Mouse (Mus musculus): ENCODE results near the gene Wnt7b. TPM values are rescaled to one million over a fixed set of nuclear protein-coding genes. Genes with fewer than 3 reads are reported as not detected.

Gene Wnt7b
- polyA plus RNA-seq, 1 experiment, result 3.4 TPM

DNA sequence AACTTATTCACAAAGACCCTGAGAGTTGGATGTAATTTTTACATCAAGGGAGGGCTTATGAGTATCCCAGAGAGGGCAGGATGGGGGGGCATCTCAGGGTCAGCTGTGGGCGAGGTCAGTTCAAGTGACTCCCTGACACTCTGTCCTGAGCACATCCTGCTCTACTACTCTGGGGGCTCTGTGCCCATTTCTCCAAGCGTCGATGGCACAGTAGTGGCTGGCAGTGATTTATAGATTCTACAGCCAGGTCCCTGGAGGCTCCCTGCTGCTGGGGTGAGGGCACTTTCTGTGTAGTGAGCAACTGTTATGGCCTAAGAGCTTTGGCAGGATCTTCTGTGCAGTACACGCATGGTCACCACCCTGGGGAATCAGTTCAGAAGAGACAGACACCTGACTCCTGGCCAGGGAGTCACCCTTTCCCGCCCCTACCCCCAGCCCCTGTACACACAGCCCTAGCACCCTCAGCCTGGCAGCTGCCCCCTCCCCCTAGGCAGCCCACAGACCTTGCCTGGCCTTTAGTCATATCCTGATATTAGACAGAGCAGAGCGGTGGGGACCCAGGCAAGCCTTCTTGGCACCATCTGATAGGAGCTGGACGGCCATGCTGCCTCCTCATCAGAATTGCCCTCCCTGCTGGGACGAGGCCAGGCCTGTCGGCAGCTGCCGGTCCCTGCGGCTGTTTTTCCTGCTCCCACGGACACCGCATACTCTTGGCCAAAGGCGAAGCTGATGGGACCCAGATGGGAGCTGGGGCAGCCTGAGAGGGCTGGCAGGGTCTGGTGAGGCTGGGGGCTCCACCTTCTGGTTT lies 77.0 kb downstream of the Wnt7b start:
- H3K4me1 ChIP-seq (replicated peaks; ENCODE audit: control insufficient read depth, insufficient read depth, low read length), result no peaks in the 10 kb centered on the region
- DNase-seq, result no peak

DNA sequence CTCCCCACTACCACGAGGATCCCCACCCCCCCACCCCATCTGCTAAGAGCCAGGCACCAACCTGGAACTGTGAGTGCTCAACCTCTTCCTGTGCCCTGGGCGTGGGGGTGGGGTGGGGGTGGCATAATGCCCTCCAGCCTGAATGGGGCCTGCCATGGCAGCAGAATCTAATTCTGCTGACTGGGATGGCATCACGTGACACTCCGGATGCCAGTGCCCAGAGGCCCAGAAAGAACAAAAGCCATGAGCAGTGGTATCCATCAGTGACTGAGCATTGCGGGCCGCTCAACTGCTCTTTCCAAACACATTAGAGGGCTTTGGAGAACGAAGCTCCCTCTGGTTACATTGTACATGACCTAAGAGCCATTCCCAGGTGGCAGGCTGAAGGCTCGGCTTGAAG lies 79.1 kb downstream of the Wnt7b start, which contains the start of gene 7530416G11Rik:
Gene 7530416G11Rik, minus strand, starts transcription at position 101 of the 400 bp plus-strand sequence.
- Histone ChIP-seq H3K36me3 (ENCODE audit: control insufficient read depth, insufficient read depth, low read length) (no peaks in the 10 kb centered on the region), H3K4me3 (ENCODE audit: control insufficient read depth, insufficient read depth, low read length) (no peak within 1 kb of the TSS), H3K27ac (ENCODE audit: control insufficient read depth, insufficient read depth, low read length) (no peak within 1 kb of the TSS), H3K4me1 (replicated peaks; ENCODE audit: control insufficient read depth, insufficient read depth, low read length) (no peaks in the 10 kb centered on the region), H3K27me3 (ENCODE audit: control insufficient read depth, insufficient read depth, low read length) (no peaks in the 10 kb centered on the region)
- 83% methylated on average over 8 of the region's 8 CpGs for WGBS
- no peak for DNase-seq
- no peak for TF ChIP-seq POLR2A (IDR thresholded peaks at IDR 0.05; ENCODE audit: control insufficient read depth, extremely low read depth, insufficient read depth, low read length, poor library complexity)
- TF ChIP-seq CTCF (IDR thresholded peaks at IDR 0.05; ENCODE audit: borderline replicate concordance, control insufficient read depth, extremely low read depth, insufficient read depth, low read length, poor library complexity), result no peak

More for the DNA sequence above, 77.0 kb downstream of the Wnt7b start:
- H3K4me3 ChIP-seq (ENCODE audit: control insufficient read depth, insufficient read depth, low read length), result no peak overlapping the region
- WGBS, result 82% methylated on average over 14 of the region's 14 CpGs
- no peaks in the 10 kb centered on the region for H3K27me3 ChIP-seq (ENCODE audit: control insufficient read depth, insufficient read depth, low read length)
- H3K27ac ChIP-seq (ENCODE audit: control insufficient read depth, insufficient read depth, low read length), result no peak overlapping the region
- H3K36me3 ChIP-seq (ENCODE audit: control insufficient read depth, insufficient read depth, low read length), result no peaks in the 10 kb centered on the region
- no peak for TF ChIP-seq POLR2A (IDR thresholded peaks at IDR 0.05; ENCODE audit: control insufficient read depth, extremely low read depth, insufficient read depth, low read length, poor library complexity)
- no peak for TF ChIP-seq CTCF (IDR thresholded peaks at IDR 0.05; ENCODE audit: borderline replicate concordance, control insufficient read depth, extremely low read depth, insufficient read depth, low read length, poor library complexity)

DNA sequence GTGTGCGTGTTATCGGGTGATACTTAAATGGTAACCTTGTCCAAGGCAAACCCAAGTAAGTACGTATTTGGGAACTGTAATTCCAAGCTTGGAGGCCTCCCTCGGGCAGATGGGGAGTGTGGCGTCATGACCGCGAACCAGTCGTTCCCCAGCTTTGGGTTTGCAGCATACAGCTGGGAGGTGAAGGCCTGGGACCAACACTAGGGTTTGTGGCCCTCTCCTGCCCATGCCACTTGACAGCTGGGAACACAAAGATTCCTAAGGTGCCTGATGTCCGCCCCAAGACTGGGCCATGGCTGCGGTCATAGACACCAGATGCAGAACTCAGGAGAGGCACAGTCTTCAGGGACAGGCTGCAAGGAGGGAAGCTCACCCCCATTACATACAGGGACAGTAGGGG lies 82.0 kb downstream of the Wnt7b start:
- WGBS, result 91% methylated on average over 10 of the region's 10 CpGs
- Histone ChIP-seq H3K27ac (ENCODE audit: control insufficient read depth, insufficient read depth, low read length) (no peak overlapping the region), H3K4me1 (replicated peaks; ENCODE audit: control insufficient read depth, insufficient read depth, low read length) (no peaks in the 10 kb centered on the region), H3K4me3 (ENCODE audit: control insufficient read depth, insufficient read depth, low read length) (no peak overlapping the region), H3K27me3 (ENCODE audit: control insufficient read depth, insufficient read depth, low read length) (no peaks in the 10 kb centered on the region), H3K36me3 (ENCODE audit: control insufficient read depth, insufficient read depth, low read length) (no peaks in the 10 kb centered on the region)
- TF ChIP-seq POLR2A (IDR thresholded peaks at IDR 0.05; ENCODE audit: control insufficient read depth, extremely low read depth, insufficient read depth, low read length, poor library complexity) (no peak), CTCF (IDR thresholded peaks at IDR 0.05; ENCODE audit: borderline replicate concordance, control insufficient read depth, extremely low read depth, insufficient read depth, low read length, poor library complexity) (no peak)
- DNase-seq, result no peak

DNA sequence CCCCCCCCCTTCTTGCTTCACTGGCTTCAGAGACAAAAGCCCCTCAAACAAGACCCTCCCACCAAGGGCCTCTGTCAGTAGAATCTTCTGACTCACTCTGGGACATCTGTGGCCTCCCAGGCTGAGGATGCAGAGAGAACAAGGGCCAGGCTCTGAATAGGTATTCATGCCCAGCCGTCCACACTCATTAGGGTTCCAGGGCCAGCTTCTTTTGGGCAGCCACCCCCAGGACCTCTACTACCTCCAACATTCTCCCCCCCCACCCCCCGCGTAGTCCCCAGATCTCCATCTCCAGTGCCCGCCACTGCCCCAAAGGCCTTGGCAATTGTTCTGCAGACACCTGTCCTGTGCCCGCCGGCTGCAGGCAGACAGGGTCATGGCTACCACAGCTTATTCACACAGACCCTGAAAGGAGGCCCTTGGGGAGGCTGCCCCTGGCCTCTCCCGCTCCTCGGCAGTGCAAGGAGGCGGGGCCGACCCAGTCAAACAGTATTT lies 84.2 kb downstream of the Wnt7b start:
- H3K4me1 ChIP-seq (replicated peaks; ENCODE audit: control insufficient read depth, insufficient read depth, low read length), result no peaks in the 10 kb centered on the region
- DNase-seq, result no peak
- H3K27ac ChIP-seq (ENCODE audit: control insufficient read depth, insufficient read depth, low read length), result no peak overlapping the region
- no peaks in the 10 kb centered on the region for H3K36me3 ChIP-seq (ENCODE audit: control insufficient read depth, insufficient read depth, low read length)
- H3K4me3 ChIP-seq (ENCODE audit: control insufficient read depth, insufficient read depth, low read length), result no peak overlapping the region
- H3K27me3 ChIP-seq (ENCODE audit: control insufficient read depth, insufficient read depth, low read length), result no peaks in the 10 kb centered on the region
- 81% methylated on average over 10 of the region's 10 CpGs for WGBS
- TF ChIP-seq POLR2A (IDR thresholded peaks at IDR 0.05; ENCODE audit: control insufficient read depth, extremely low read depth, insufficient read depth, low read length, poor library complexity) (no peak), CTCF (IDR thresholded peaks at IDR 0.05; ENCODE audit: borderline replicate concordance, control insufficient read depth, extremely low read depth, insufficient read depth, low read length, poor library complexity) (no peak)

DNA sequence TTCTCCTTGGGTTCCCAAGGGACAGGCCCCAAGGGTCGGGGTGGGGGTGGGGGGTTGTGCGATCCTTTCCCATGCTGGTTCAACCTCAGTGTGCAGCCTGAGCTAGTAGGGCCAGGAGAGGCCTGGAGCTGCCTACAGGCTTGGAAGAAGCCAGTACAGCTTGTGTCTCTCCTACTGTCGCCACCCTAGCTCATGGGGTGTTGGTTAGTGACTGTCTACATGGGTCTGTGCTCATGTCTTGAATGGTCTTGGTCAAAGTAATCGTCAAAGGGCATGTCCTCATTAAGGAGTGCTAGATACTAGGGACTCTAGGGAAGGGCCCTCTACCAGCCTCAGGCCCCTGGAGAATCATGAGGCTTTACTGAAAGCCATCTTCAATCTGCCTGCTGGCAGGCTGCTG lies 84.7 kb downstream of the Wnt7b start:
- Histone ChIP-seq H3K4me3 (ENCODE audit: control insufficient read depth, insufficient read depth, low read length) (no peak overlapping the region), H3K4me1 (replicated peaks; ENCODE audit: control insufficient read depth, insufficient read depth, low read length) (no peaks in the 10 kb centered on the region), H3K27ac (ENCODE audit: control insufficient read depth, insufficient read depth, low read length) (no peak overlapping the region), H3K27me3 (ENCODE audit: control insufficient read depth, insufficient read depth, low read length) (no peaks in the 10 kb centered on the region), H3K36me3 (ENCODE audit: control insufficient read depth, insufficient read depth, low read length) (no peaks in the 10 kb centered on the region)
- DNase-seq, result no peak
- TF ChIP-seq POLR2A (IDR thresholded peaks at IDR 0.05; ENCODE audit: control insufficient read depth, extremely low read depth, insufficient read depth, low read length, poor library complexity), result no peak
- no peak for TF ChIP-seq CTCF (IDR thresholded peaks at IDR 0.05; ENCODE audit: borderline replicate concordance, control insufficient read depth, extremely low read depth, insufficient read depth, low read length, poor library complexity)
- WGBS, result 88% methylated on average over 4 of the region's 4 CpGs

DNA sequence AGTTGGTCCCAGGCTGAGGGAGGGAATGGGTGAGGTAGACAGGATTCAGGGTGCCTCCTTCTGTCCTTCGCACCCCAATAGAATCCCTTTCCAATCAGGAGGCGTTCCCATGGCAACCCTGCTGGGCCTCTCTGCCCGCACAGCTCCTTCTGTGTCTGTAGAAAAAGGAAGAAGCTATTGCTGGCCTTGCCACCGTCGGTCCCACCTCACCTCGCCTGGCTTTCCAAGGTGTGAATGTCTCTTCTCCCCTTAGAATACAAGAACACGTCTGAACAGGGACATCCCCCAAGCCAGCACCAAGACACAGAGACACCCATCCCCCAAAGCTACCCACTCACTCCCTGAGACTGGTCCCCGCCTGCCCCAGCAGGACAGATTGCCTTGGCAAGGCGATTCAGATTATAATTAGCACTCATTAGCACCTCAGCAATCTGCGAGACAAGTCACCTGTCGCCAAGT lies 88.1 kb downstream of the Wnt7b start:
- Histone ChIP-seq H3K4me1 (replicated peaks; ENCODE audit: control insufficient read depth, insufficient read depth, low read length) (no peaks in the 10 kb centered on the region), H3K27me3 (ENCODE audit: control insufficient read depth, insufficient read depth, low read length) (no peaks in the 10 kb centered on the region), H3K27ac (ENCODE audit: control insufficient read depth, insufficient read depth, low read length) (no peak overlapping the region), H3K36me3 (ENCODE audit: control insufficient read depth, insufficient read depth, low read length) (no peaks in the 10 kb centered on the region), H3K4me3 (ENCODE audit: control insufficient read depth, insufficient read depth, low read length) (no peak overlapping the region)
- WGBS, result 24% methylated on average over 11 of the region's 11 CpGs
- DNase-seq, result no peak
- TF ChIP-seq POLR2A (IDR thresholded peaks at IDR 0.05; ENCODE audit: control insufficient read depth, extremely low read depth, insufficient read depth, low read length, poor library complexity), result no peak
- TF ChIP-seq CTCF (IDR thresholded peaks at IDR 0.05; ENCODE audit: borderline replicate concordance, control insufficient read depth, extremely low read depth, insufficient read depth, low read length, poor library complexity), result no peak

Measured in thymus, adult 2 months (tissue).